Mouse (Mus musculus) effector memory CD4-positive, alpha-beta T cell, adult 5 months (primary cell): ENCODE data around the gene Vps26a. TPM values are rescaled to one million over a fixed set of nuclear protein-coding genes. Genes with fewer than 3 reads are reported as not detected.

Experiments
- polyA plus RNA-seq: library from polyadenylated mRNA; unstranded; fragments of 100-300 nt; shearing (Covaris generic); gene quantifications from one replicate; pipeline ENCODE4 v1.2.1, GENCODE M21; 2017

Gene Vps26a
- polyA plus RNA-seq: 42.3 TPM

GRCm38 (mm10) chr10:62486618-62487415 is at the start of gene Vps26a:
Vps26a (minus strand) TSS chr10:62486805.

DNA sequence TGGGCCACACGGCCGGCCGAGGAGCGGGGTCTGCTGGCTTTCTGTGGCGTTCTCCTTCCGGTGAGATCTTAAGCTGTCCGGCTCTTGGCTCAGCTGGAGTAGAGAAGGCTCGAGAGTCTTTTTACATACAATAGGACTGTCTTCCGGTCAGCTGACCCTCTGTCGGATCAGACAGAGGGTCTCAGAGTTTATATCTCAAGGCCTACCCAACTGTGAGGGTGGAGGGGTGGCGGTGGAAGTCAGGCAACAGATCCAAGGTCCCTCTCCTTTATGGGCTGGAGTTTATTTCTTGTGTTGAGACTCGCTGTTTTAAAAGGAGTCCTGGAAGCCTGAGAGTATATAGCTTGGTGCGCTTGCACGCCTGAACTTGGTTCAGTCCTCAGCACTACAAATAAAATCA is 40.7 kb upstream of the Vps26a start, which contains the start of gene Srgn:
TSS of gene Srgn (minus strand) at position 101 of the 400 bp plus-strand sequence.

GRCm38 (mm10) chr10:62449364-62450279 is 37.0 kb downstream of the Vps26a start, which contains the start of the genes 4930507D05Rik and Supv3l1:
4930507D05Rik (plus strand) TSS chr10:62449489.
Supv3l1 (minus strand) TSS chr10:62449738.

DNA sequence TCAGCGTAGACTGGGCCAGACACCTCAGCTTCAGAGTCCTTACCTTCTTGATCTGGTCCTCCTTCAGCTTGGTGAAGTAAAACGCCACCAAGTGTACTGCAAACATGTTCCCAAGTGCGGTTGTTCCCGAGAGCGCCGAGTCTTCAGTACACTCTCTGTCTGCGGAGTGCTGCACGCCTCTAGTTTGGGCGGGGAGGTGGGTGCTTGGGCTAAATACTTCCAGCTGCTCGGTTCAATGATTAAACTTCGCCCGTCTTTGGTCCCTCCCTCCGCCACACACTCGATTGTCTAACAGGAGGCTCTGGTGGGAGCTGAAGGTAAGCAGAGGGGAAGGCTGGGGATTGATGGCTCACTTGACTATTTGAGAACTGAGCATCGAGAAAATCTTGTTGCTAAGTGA is 64.3 kb downstream of the Vps26a start, which contains the start of gene Hkdc1:
TSS of gene Hkdc1 (minus strand) at position 237 of the 400 bp plus-strand sequence.

Other genes with a start within 250 kb of the Vps26a start
- gene Tacr2, start 234.4 kb downstream of the Vps26a start, polyA plus RNA-seq: not detected
- 81.8 TPM for gene Hk1, start 106.9 kb downstream of the Vps26a start, polyA plus RNA-seq
- gene Hkdc1, start 64.3 kb downstream of the Vps26a start, polyA plus RNA-seq: not detected
- gene 4930507D05Rik, start 37.3 kb downstream of the Vps26a start, polyA plus RNA-seq: 0.35 TPM
- 22.1 TPM for gene Supv3l1, start 37.1 kb downstream of the Vps26a start, polyA plus RNA-seq
- gene Srgn, start 40.6 kb upstream of the Vps26a start, polyA plus RNA-seq: 2,357 TPM
- gene Kif1bp, start 91.7 kb upstream of the Vps26a start, polyA plus RNA-seq: 25.2 TPM
- 54.4 TPM for gene Ddx21, start 115.5 kb upstream of the Vps26a start, polyA plus RNA-seq
- gene Ddx50, start 164.4 kb upstream of the Vps26a start, polyA plus RNA-seq: 167 TPM
- gene Stox1, start 239.3 kb upstream of the Vps26a start, polyA plus RNA-seq: 0.26 TPM